Comparison of ENCODE assay signal across 20 mouse cellular contexts in the genomic region with DNA sequence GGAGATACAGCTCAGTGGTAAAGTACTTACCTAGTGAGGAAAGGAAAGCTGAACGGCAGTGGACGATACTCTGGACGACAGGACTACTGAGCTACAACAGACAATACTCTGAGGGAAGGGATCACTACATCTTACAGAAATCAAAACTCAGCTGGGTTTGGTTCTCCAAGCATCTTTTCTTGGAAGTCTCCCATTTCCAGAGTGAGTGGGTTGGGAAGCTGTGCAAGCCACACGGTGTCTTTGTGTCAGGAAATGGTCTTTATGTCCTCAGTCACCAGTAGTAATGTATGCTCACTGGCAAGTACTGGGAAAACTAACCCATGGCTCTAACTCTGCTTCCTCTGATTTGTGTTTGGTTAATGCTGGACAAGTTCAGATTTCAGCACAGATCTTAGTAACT.
"Had no signal": no experiment of that assay in that cellular context is flagged by ENCODE, and none has a peak within 500 bp of the region (broad histone marks: within the 10 kb centered on the region; RNA-seq: fewer than 3 reads in every experiment).

No protein-coding gene starts in this region.

- DNase-seq: cerebellum, adult 9-10 months; cerebellum, adult 9-11 months; cerebellum, postnatal 10 days; cerebellum, postnatal 14 days; cerebellum, postnatal 25 days; cerebellum, postnatal 36 days; embryo, embryonic 11 days; forebrain, postnatal 0 days; gastrocnemius, adult 2 months; gastrocnemius, postnatal 10 days; gastrocnemius, postnatal 14 days; gastrocnemius, postnatal 25 days; gastrocnemius, postnatal 36 days; heart, adult 11 months; heart, adult 18-20 months; heart, adult 2 months had no signal

- ATAC-seq: forebrain, embryonic 13.5 days; forebrain, embryonic 14.5 days; forebrain, embryonic 15.5 days; forebrain, embryonic 16.5 days; forebrain, postnatal 0 days had no signal
